Mouse (Mus musculus) E14TG2a.4 (cell line): ENCODE results near the gene Rpl29.

Experiments used
- CTCF ChIP-seq: conservative IDR thresholded peaks from 2 replicates; pipeline ENCODE4 v1.5.1; 2014; ENCODE audit warnings: low read length
- NANOG ChIP-seq: IDR thresholded peaks from 2 replicates; pipeline ENCODE4 v1.6.1; 2014; ENCODE audit warnings: borderline replicate concordance, low read length, mixed read lengths

DNA sequence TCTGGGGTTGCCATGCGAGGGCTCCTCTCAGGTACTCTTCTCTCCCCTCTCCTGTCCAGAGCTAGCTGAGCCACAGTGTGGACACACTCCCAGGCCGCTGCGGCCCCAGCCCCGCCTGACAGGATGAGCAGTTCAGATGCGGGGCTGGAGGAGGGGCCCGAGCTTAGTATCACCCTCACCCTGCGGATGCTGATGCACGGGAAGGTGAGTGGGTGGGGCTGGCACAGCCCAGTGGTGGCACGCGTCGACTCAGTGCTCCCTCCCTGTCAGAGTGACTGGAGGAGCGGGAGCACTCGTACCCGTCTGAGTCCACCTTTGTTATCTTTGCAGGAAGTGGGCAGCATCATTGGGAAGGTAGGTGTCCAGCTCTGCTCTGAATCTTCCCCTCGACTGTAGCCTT lies 30.7 kb downstream of the Rpl29 start:
- TF ChIP-seq CTCF: no peak
- TF ChIP-seq NANOG: no peak
